Mouse (Mus musculus) CH12.LX (cell line): ENCODE measurements around the gene Nudt19.

ENCODE experiments used
- CHD1 ChIP-seq: IDR thresholded peaks from 2 replicates; pipeline ENCODE4 v1.6.1; 2012; ENCODE audit warnings: low read depth, low read length, improper control_type of control experiment, inconsistent platforms
- CTCF ChIP-seq, 2 experiments: IDR thresholded peaks in 1 of 2; conservative IDR thresholded peaks in 1 of 2; 2 replicates each; pipeline ENCODE4 v1.5.1; 2011 to 2012; ENCODE audit warnings: low read depth in 2 of 2, low read length in 2 of 2, improper control_type of control experiment in 1 of 2, inconsistent platforms in 1 of 2, mild to moderate bottlenecking in 1 of 2, moderate library complexity in 1 of 2
- KAT2A ChIP-seq: IDR thresholded peaks from 2 replicates; pipeline ENCODE4 v1.6.1; 2012; ENCODE audit warnings: low read length, improper control_type of control experiment, inconsistent platforms; ENCODE audit not compliant: insufficient replicate concordance
- MEF2A ChIP-seq: IDR thresholded peaks from 2 replicates; pipeline ENCODE4 v1.6.1; 2014; ENCODE audit warnings: low read depth, mild to moderate bottlenecking, inconsistent platforms, low read length, improper control_type of control experiment, borderline replicate concordance
- NRF1 ChIP-seq: IDR thresholded peaks from 2 replicates; pipeline ENCODE4 v1.6.1; 2014; ENCODE audit warnings: low read depth, mild to moderate bottlenecking, inconsistent platforms, low read length, improper control_type of control experiment, moderate library complexity
- POLR2A ChIP-seq: IDR thresholded peaks from 2 replicates; pipeline ENCODE4 v1.6.1; 2011; ENCODE audit warnings: low read depth, mild to moderate bottlenecking, improper control_type of control experiment, low read length
- ZNF384 ChIP-seq: IDR thresholded peaks from 2 replicates; pipeline ENCODE4 v1.6.1; 2012; ENCODE audit warnings: low read depth, low read length, improper control_type of control experiment, inconsistent platforms

DNA sequence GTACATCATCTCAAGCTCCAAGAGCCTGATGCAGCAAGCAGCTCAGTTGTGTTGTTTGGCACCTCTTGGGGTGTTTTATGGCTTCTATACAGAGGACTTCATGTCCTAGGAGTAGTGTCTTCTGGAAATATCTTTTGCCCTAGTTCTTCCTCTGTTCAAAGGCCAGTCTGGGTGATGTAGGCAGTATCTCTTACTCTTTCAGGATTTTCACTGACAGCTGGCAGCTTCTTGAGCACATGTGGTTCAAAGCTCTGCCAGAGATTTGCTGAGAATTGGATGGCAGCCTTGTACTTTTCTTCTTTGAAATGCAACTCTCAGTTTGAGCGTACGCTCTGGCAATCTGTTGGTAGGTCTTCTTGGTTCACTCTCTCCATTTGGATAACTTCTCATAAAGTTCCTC is 58.6 kb downstream of the Nudt19 start:
- TF ChIP-seq KAT2A: no peak
- no peak for TF ChIP-seq POLR2A
- no peak for TF ChIP-seq NRF1
- TF ChIP-seq MEF2A: no peak
- TF ChIP-seq CTCF (conservative IDR thresholded peaks at IDR 0.05 in 1 of 2, IDR thresholded peaks at IDR 0.05 in 1 of 2; ENCODE audit: low read depth in 2 of 2, low read length in 2 of 2): no peak
- no peak for TF ChIP-seq ZNF384
- TF ChIP-seq CHD1: no peak
